Mouse (Mus musculus) myocyte (in vitro differentiated cells): ENCODE data around the gene Prkch. TPM values are rescaled to one million over a fixed set of nuclear protein-coding genes. Genes with fewer than 3 reads are reported as not detected.

Experiments used
- H3K27me3 ChIP-seq: one replicate; pipeline ENCODE4 v1.6.1; 2011; ENCODE audit not compliant: control insufficient read depth, insufficient read depth, insufficient read length
- H3K36me3 ChIP-seq: one replicate; pipeline ENCODE4 v1.6.1; 2011; ENCODE audit not compliant: control insufficient read depth, insufficient read depth
- H3K4me2 ChIP-seq: one replicate; pipeline ENCODE4 v1.6.1; 2011; ENCODE audit warnings: low read depth, control low read depth
- H3K4me3 ChIP-seq: one replicate; pipeline ENCODE4 v1.5.1; 2011; ENCODE audit warnings: mild to moderate bottlenecking, control low read depth, moderate library complexity
- H3K79me2 ChIP-seq: one replicate; pipeline ENCODE4 v1.6.1; 2011; ENCODE audit not compliant: control insufficient read depth, insufficient read depth
- H3ac ChIP-seq: one replicate; pipeline ENCODE4 v1.6.1; 2011; ENCODE audit not compliant: control insufficient read depth, insufficient read length
- CEBPB ChIP-seq: IDR thresholded peaks from 2 replicates; pipeline ENCODE4 v1.6.1; 2011; ENCODE audit warnings: mild to moderate bottlenecking, moderate library complexity; ENCODE audit not compliant: poor library complexity, insufficient read depth, severe bottlenecking
- E2F4 ChIP-seq: IDR thresholded peaks from one replicate; pipeline ENCODE4 v1.6.1; 2011; ENCODE audit warnings: mild to moderate bottlenecking, control low read depth, moderate library complexity; ENCODE audit not compliant: insufficient read depth
- MAX ChIP-seq: IDR thresholded peaks from one replicate; pipeline ENCODE4 v1.6.1; 2011; ENCODE audit warnings: low read depth, mild to moderate bottlenecking, control low read depth
- MYOD1 ChIP-seq, 3 experiments: IDR thresholded peaks; one replicate each; pipeline ENCODE4 v1.6.1; 2011; ENCODE audit warnings: control low read depth in 2 of 3, low read depth in 2 of 3, mild to moderate bottlenecking in 2 of 3, moderate library complexity in 1 of 3; ENCODE audit not compliant: insufficient read length in 2 of 3, control insufficient read depth in 1 of 3
- MYOG ChIP-seq, 3 experiments: IDR thresholded peaks; one replicate each; pipeline ENCODE4 v1.6.1; 2011; ENCODE audit warnings: control low read depth in 2 of 3, low read depth in 2 of 3, mild to moderate bottlenecking in 2 of 3; ENCODE audit not compliant: insufficient read length in 2 of 3, control insufficient read depth in 1 of 3, insufficient read depth in 1 of 3
- POLR2A ChIP-seq: IDR thresholded peaks from one replicate; pipeline ENCODE4 v1.6.1; 2011; ENCODE audit warnings: low read depth, mild to moderate bottlenecking, control low read depth, moderate library complexity; ENCODE audit not compliant: insufficient read length
- POLR2AphosphoS2 ChIP-seq: IDR thresholded peaks from one replicate; pipeline ENCODE4 v1.6.1; 2011; ENCODE audit warnings: low read depth, control low read depth; ENCODE audit not compliant: insufficient read length
- REST ChIP-seq: IDR thresholded peaks from one replicate; pipeline ENCODE4 v1.6.1; 2011; ENCODE audit warnings: mild to moderate bottlenecking, control low read depth, moderate library complexity; ENCODE audit not compliant: insufficient read depth, insufficient read length
- SRF ChIP-seq: IDR thresholded peaks from one replicate; pipeline ENCODE4 v1.6.1; 2011; ENCODE audit warnings: low read depth; ENCODE audit not compliant: control insufficient read depth, insufficient read length
- TCF12 ChIP-seq: IDR thresholded peaks from one replicate; pipeline ENCODE4 v1.6.1; 2011; ENCODE audit warnings: mild to moderate bottlenecking, control low read depth; ENCODE audit not compliant: poor library complexity, insufficient read depth, severe bottlenecking
- TCF3 ChIP-seq: IDR thresholded peaks from one replicate; pipeline ENCODE4 v1.6.1; 2011; ENCODE audit warnings: low read depth, control low read depth; ENCODE audit not compliant: insufficient read length
- USF1 ChIP-seq: IDR thresholded peaks from one replicate; pipeline ENCODE4 v1.6.1; 2011; ENCODE audit warnings: low read depth, mild to moderate bottlenecking, control low read depth, moderate library complexity
- polyA plus RNA-seq: library from polyadenylated mRNA; unstranded; fragments of >200 nt; fragmentation: generic; extraction: Trizol; gene quantifications from one replicate; pipeline ENCODE4 v1.2.1, GENCODE M21; 2012; ENCODE audit warnings: missing spikeins

The Prkch gene
- polyA plus RNA-seq, 1 experiment = 0.10 TPM

DNA sequence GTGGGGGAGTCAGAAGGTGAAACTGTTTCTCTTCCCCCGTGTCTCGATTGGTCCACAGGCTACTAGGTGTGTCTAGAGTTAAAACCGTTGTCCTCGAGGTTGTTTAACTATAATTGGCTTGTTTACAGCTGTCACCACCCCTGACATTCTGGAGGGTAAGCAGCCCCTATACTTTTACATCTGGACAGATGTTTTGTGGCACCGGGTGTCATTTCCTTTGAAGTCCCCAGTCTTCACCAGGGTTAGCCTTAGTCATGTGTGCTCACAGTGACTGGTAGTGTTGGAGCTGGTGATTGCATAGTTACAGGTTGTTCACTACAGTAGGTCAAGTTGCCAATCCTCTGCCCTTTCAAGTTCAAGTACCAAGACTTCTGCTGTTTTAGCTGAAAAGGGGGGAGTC, 126.2 kb downstream of the Prkch start:
- H3K4me3 ChIP-seq = no peak overlapping the region
- H3K27me3 ChIP-seq = no peaks in the 10 kb centered on the region
- H3K4me2 ChIP-seq = no peak overlapping the region
- no peaks in the 10 kb centered on the region for H3K79me2 ChIP-seq
- no peak overlapping the region for H3ac ChIP-seq
- TF ChIP-seq MYOD1 (IDR thresholded peaks at IDR 0.05; ENCODE audit: control insufficient read depth in 1 of 3, insufficient read length in 2 of 3, low read depth in 2 of 3) (no peak), SRF (no peak), E2F4 (no peak), CEBPB (no peak), POLR2A (no peak)
- H3K36me3 ChIP-seq = no peaks in the 10 kb centered on the region

DNA sequence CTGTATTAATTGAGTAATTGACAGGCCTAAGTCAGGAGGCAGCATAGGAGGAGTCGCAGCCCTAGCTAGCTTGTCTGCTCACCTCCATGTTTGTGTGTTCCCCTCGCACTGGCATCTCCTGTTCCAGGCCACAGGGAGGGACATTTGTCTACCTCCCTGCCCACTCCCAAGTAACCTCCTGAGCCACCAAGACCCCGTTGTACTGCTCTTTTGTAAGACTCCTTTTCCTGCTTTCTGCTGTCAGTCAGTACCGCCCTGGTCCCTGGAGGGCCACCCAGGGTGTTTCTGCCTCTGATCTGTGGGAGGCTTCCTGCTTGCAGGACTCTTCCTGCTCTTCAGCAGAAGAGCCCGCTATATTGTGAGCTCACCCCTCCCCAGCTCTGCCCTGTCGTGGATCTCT, 127.5 kb downstream of the Prkch start:
- TF ChIP-seq TCF3 (no peak), CEBPB (no peak), TCF12 (no peak), REST (no peak), POLR2A (no peak), MYOD1 (IDR thresholded peaks at IDR 0.05; ENCODE audit: control insufficient read depth in 1 of 3, insufficient read length in 2 of 3, low read depth in 2 of 3) (no peak), MAX (no peak), SRF (no peak)
- Histone ChIP-seq H3K27me3 (no peaks in the 10 kb centered on the region), H3K79me2 (no peaks in the 10 kb centered on the region), H3K36me3 (no peaks in the 10 kb centered on the region), H3ac (no peak overlapping the region), H3K4me3 (no peak overlapping the region), H3K4me2 (no peak overlapping the region)

DNA sequence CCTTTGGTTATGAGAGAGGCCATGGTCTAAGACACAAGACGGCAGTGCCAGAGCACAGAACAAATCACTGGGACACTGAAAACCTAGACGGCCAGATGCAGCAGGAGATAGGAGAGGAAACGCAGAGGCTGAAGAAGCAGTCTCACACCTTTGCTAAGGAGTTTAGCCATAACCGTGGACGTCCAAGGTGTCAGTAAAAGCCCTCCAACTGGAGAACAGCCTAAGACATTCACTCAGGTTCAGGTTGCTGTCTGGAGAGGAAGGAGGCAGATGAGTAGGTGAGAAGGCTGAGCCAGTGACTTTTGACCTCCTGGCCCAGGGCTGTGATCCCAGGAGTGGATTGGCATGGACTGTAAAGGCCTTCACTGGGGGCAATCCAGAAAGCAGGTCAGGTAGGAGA, 130.0 kb downstream of the Prkch start:
- Histone ChIP-seq H3K36me3 (no peaks in the 10 kb centered on the region), H3K4me2 (no peak overlapping the region), H3ac (no peak overlapping the region), H3K4me3 (no peak overlapping the region), H3K27me3 (no peaks in the 10 kb centered on the region), H3K79me2 (no peaks in the 10 kb centered on the region)
- no peak for TF ChIP-seq E2F4
- no peak for TF ChIP-seq TCF12
- no peak for TF ChIP-seq MAX
- no peak for TF ChIP-seq MYOG (IDR thresholded peaks at IDR 0.05; ENCODE audit: control insufficient read depth in 1 of 3, insufficient read depth in 1 of 3, insufficient read length in 2 of 3, low read depth in 2 of 3)
- TF ChIP-seq REST = no peak
- no peak for TF ChIP-seq TCF3
- TF ChIP-seq POLR2A = no peak
- TF ChIP-seq POLR2AphosphoS2 = no peak
- no peak for TF ChIP-seq SRF
- no peak for TF ChIP-seq MYOD1 (IDR thresholded peaks at IDR 0.05; ENCODE audit: control insufficient read depth in 1 of 3, insufficient read length in 2 of 3, low read depth in 2 of 3)
- no peak for TF ChIP-seq USF1
- no peak for TF ChIP-seq CEBPB

DNA sequence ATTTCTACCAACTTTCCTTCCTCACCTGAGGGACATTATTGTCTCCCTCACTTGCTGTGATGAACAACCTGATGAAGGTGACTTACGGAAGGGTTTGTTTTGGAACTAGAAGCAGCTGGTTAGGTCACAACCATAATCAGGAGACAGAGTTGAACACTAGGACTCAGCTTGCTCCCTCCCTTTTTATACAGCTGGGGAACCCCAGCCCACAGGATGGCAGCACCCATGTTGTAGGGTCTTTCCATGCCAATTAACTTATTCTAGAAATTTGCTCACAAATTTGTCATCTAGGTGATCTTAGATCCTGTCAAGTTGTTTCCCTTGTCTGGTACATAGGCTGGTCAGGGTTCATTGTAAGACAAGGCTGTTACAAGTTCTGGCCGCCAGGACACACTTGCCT, 130.7 kb downstream of the Prkch start:
- no peaks in the 10 kb centered on the region for H3K36me3 ChIP-seq
- H3K27me3 ChIP-seq = no peaks in the 10 kb centered on the region
- no peak overlapping the region for H3K4me3 ChIP-seq
- H3K4me2 ChIP-seq = no peak overlapping the region
- TF ChIP-seq POLR2A (no peak), MYOG (IDR thresholded peaks at IDR 0.05; ENCODE audit: control insufficient read depth in 1 of 3, insufficient read depth in 1 of 3, insufficient read length in 2 of 3, low read depth in 2 of 3) (no peak), USF1 (no peak), REST (no peak), TCF3 (no peak), E2F4 (no peak), MYOD1 (IDR thresholded peaks at IDR 0.05; ENCODE audit: control insufficient read depth in 1 of 3, insufficient read length in 2 of 3, low read depth in 2 of 3) (no peak), SRF (no peak), POLR2AphosphoS2 (no peak), MAX (no peak), CEBPB (no peak), TCF12 (no peak)
- H3K79me2 ChIP-seq = no peaks in the 10 kb centered on the region
- no peak overlapping the region for H3ac ChIP-seq

DNA sequence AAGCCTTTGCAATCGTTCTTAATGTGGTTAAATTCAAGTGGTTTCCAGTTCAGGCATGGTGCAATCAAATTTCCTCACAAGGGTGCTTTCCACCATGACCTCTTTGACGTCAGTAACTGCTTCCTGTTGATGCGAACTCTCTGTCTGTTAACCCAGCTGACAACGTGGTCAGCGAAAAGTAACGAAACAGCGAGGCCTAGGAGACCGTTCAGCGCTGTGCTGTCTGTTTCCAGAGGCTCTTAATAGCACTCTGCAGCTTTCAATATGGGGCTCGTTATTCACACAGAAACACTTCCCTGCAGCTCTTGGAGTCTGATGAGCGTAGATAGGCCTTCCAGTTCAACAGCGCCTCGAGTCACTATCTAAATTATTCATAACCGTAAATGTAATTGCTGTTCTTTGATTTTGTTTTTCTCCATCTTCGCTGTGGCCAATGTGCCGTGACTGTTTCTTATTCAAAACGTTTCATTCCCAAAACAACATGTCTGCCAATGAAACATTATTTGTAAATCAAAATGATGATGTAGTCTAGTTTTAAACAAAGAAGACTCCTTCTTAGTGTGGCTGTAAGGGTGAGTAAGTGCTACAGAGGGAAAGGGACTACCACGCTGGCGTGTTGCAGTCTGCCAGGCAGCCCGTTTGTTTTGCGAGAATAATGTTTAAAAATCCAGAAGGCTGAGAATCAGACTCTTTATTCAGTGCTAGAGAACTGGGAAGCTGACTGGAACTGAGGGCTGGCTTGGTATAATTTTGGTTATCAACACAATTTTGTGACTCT, 131.5 kb downstream of the Prkch start:
- Histone ChIP-seq H3K4me3 (no peak overlapping the region), H3K4me2 (no peak overlapping the region), H3K27me3 (no peaks in the 10 kb centered on the region), H3ac (no peak overlapping the region), H3K36me3 (no peaks in the 10 kb centered on the region), H3K79me2 (no peaks in the 10 kb centered on the region)
- no peak for TF ChIP-seq MAX
